Mouse (Mus musculus) midbrain, embryonic 14.5 days (tissue): ENCODE data around the gene Ptpre. TPM values are rescaled to one million over a fixed set of nuclear protein-coding genes. Genes with fewer than 3 reads are reported as not detected.

Source experiments
- ATAC-seq: fragments of 200-750 bp; cut with Nextera tagmentation; 2 replicates; pipeline ENCODE4 v1.8.0; 2017; ENCODE audit warnings: moderate number of reproducible peaks, moderate library complexity; ENCODE audit not compliant: low FRiP score, low TSS enrichment
- DNase-seq: peaks from one replicate; pipeline ENCODE4 v3.0.0-alpha.2; 2015
- H3K27ac ChIP-seq: fragments of 300-500 bp; sonication (generic); replicated peaks from 2 replicates; pipeline ENCODE4 v1.5.1; 2014; ENCODE audit warnings: mild to moderate bottlenecking, low read depth, low read length, moderate library complexity
- H3K27me3 ChIP-seq: fragments of 300-500 bp; sonication (generic); 2 replicates; pipeline ENCODE4 v1.6.1; 2014; ENCODE audit warnings: low read length, control low read depth, mixed read lengths; ENCODE audit not compliant: control insufficient read depth, insufficient read depth
- H3K36me3 ChIP-seq: fragments of 300-500 bp; sonication (generic); 2 replicates; pipeline ENCODE4 v1.6.1; 2014; ENCODE audit warnings: low read length, control low read depth; ENCODE audit not compliant: control insufficient read depth, insufficient read depth
- H3K4me1 ChIP-seq: fragments of 300-500 bp; sonication (generic); 2 replicates; pipeline ENCODE4 v1.6.1; 2014; ENCODE audit warnings: mild to moderate bottlenecking, antibody characterized with exemption, low read length, control low read depth; ENCODE audit not compliant: control insufficient read depth, insufficient read depth
- H3K4me2 ChIP-seq: fragments of 300-500 bp; sonication (generic); 2 replicates; pipeline ENCODE4 v1.6.1; 2014; ENCODE audit warnings: mild to moderate bottlenecking, low read length, moderate library complexity
- H3K4me3 ChIP-seq: fragments of 300-500 bp; sonication (generic); replicated peaks from 2 replicates; pipeline ENCODE4 v1.5.1; 2014; ENCODE audit warnings: low read depth, low read length
- H3K9ac ChIP-seq: fragments of 300-500 bp; sonication (generic); replicated peaks from 2 replicates; pipeline ENCODE4 v1.6.1; 2014; ENCODE audit warnings: mild to moderate bottlenecking, low read length, moderate library complexity
- H3K9me3 ChIP-seq: fragments of 300-500 bp; sonication (generic); 2 replicates; pipeline ENCODE4 v1.6.1; 2016; ENCODE audit warnings: low read length, control low read depth, mixed read lengths; ENCODE audit not compliant: control insufficient read depth
- WGBS: fragments of 180-500 bp; shearing (Covaris S2); extraction: QIAGEN DNeasy Blood & Tissue Kit; methylation state at CpG from one replicate; pipeline ENCODE4 v1.1.7; 2014; 5-methylcytosine and 5-hydroxymethylcytosine counted together
- polyA plus RNA-seq: library from polyadenylated mRNA; unstranded; fragments of >200 nt; fragmentation: Nextera tagmentation; extraction: Ambion mirVana; gene quantifications from 2 replicates; pipeline ENCODE4 v1.2.1, GENCODE M21; 2014

Gene Ptpre
- polyA plus RNA-seq, 1 experiment from 2014 or later: 5.0 TPM

- no peak for ATAC-seq
- no peak for DNase-seq
- Histone ChIP-seq H3K36me3 (no peaks in the 10 kb centered on the region), H3K4me3 (no peak overlapping the region), H3K9ac (no peak overlapping the region), H3K4me2 (no peak overlapping the region), H3K9me3 (no peaks in the 10 kb centered on the region), H3K4me1 (no peaks in the 10 kb centered on the region), H3K27me3 (no peaks in the 10 kb centered on the region), H3K27ac (no peak overlapping the region)
- 93% methylated on average over 6 of the region's 6 CpGs for WGBS
Measured at GRCm38 (mm10) chr7:135602265-135602664, 65.0 kb downstream of the Ptpre start.

- 52% methylated on average over 5 of the region's 5 CpGs for WGBS
- DNase-seq: no peak
- Histone ChIP-seq H3K27ac (no peak overlapping the region), H3K4me3 (no peak overlapping the region), H3K4me2 (no peak overlapping the region), H3K36me3 (no peaks in the 10 kb centered on the region), H3K9me3 (no peaks in the 10 kb centered on the region), H3K4me1 (no peaks in the 10 kb centered on the region), H3K27me3 (no peaks in the 10 kb centered on the region), H3K9ac (no peak overlapping the region)
- no peak for ATAC-seq
Measured at GRCm38 (mm10) chr7:135602881-135603523, 65.7 kb downstream of the Ptpre start.

GRCm38 (mm10) chr7:135605002-135605803 lies 67.9 kb downstream of the Ptpre start:
- no peak overlapping the region for H3K4me2 ChIP-seq
- no peak overlapping the region for H3K4me3 ChIP-seq
- H3K27me3 ChIP-seq: no peaks in the 10 kb centered on the region
- WGBS: 65% methylated on average over 15 of the region's 15 CpGs
- DNase-seq: no peak
- H3K9ac ChIP-seq: no peak overlapping the region
- no peaks in the 10 kb centered on the region for H3K9me3 ChIP-seq
- no peaks in the 10 kb centered on the region for H3K36me3 ChIP-seq
- H3K27ac ChIP-seq: no peak overlapping the region
- peaks cover 10% of the 10 kb centered on the region; the same call in 1 of the 2 replicates for H3K4me1 ChIP-seq
- ATAC-seq: no peak

- Histone ChIP-seq H3K36me3 (no peaks in the 10 kb centered on the region), H3K27me3 (no peaks in the 10 kb centered on the region), H3K4me2 (no peak overlapping the region), H3K9me3 (no peaks in the 10 kb centered on the region), H3K4me3 (no peak overlapping the region), H3K9ac (no peak overlapping the region), H3K27ac (no peak overlapping the region), H3K4me1 (peaks cover 10% of the 10 kb centered on the region; the same call in 1 of the 2 replicates)
- no peak for DNase-seq
- whole genome bisulfite sequencing: 78% methylated on average over 6 of the region's 6 CpGs
- ATAC-seq: no peak
Measured at GRCm38 (mm10) chr7:135605804-135606072, 68.5 kb downstream of the Ptpre start.

- no peak overlapping the region for H3K4me2 ChIP-seq
- H3K4me3 ChIP-seq: no peak overlapping the region
- 90% methylated on average over 4 of the region's 4 CpGs for WGBS
- no peaks in the 10 kb centered on the region for H3K9me3 ChIP-seq
- no peaks in the 10 kb centered on the region for H3K27me3 ChIP-seq
- no peak overlapping the region for H3K27ac ChIP-seq
- no peak overlapping the region for H3K9ac ChIP-seq
- H3K4me1 ChIP-seq: peaks cover 10% of the 10 kb centered on the region; the same call in 1 of the 2 replicates
- no peaks in the 10 kb centered on the region for H3K36me3 ChIP-seq
- DNase-seq (no peak), ATAC-seq (no peak)
Measured at GRCm38 (mm10) chr7:135608208-135608607, 70.9 kb downstream of the Ptpre start.

GRCm38 (mm10) chr7:135609028-135609427 lies 71.7 kb downstream of the Ptpre start:
- WGBS: 59% methylated on average over 3 of the region's 3 CpGs
- H3K36me3 ChIP-seq: no peaks in the 10 kb centered on the region
- H3K27me3 ChIP-seq: no peaks in the 10 kb centered on the region
- no peak overlapping the region for H3K9ac ChIP-seq
- H3K4me2 ChIP-seq: no peak overlapping the region
- H3K4me3 ChIP-seq: no peak overlapping the region
- ATAC-seq (no peak), DNase-seq (no peak)
- H3K27ac ChIP-seq: no peak overlapping the region
- peaks cover 10% of the 10 kb centered on the region; the same call in 1 of the 2 replicates for H3K4me1 ChIP-seq
- no peaks in the 10 kb centered on the region for H3K9me3 ChIP-seq

- Histone ChIP-seq H3K9me3 (no peaks in the 10 kb centered on the region), H3K4me2 (no peak overlapping the region), H3K36me3 (no peaks in the 10 kb centered on the region), H3K27me3 (no peaks in the 10 kb centered on the region), H3K4me1 (peaks cover 10% of the 10 kb centered on the region; the same call in 1 of the 2 replicates), H3K27ac (peak overlapping the region; percentile 20; the same call in 1 of the 2 replicates), H3K4me3 (no peak overlapping the region), H3K9ac (no peak overlapping the region)
- WGBS: 63% methylated on average over 7 of the region's 7 CpGs
- ATAC-seq (no peak), DNase-seq (peak; percentile 53)
Measured at GRCm38 (mm10) chr7:135609655-135610054, 72.4 kb downstream of the Ptpre start.

- peaks cover 10% of the 10 kb centered on the region; the same call in 1 of the 2 replicates for H3K4me1 ChIP-seq
- DNase-seq: no peak
- H3K27ac ChIP-seq: no peak overlapping the region
- 46% methylated on average over 16 of the region's 16 CpGs for WGBS
- no peak for ATAC-seq
- no peaks in the 10 kb centered on the region for H3K9me3 ChIP-seq
- H3K9ac ChIP-seq: no peak overlapping the region
- H3K27me3 ChIP-seq: no peaks in the 10 kb centered on the region
- no peaks in the 10 kb centered on the region for H3K36me3 ChIP-seq
- H3K4me3 ChIP-seq: no peak overlapping the region
- H3K4me2 ChIP-seq: no peak overlapping the region
Measured at GRCm38 (mm10) chr7:135612276-135612675, 75.0 kb downstream of the Ptpre start.

GRCm38 (mm10) chr7:135612801-135613200 lies 75.5 kb downstream of the Ptpre start:
- H3K9me3 ChIP-seq: no peaks in the 10 kb centered on the region
- H3K4me2 ChIP-seq: no peak overlapping the region
- no peak for DNase-seq
- H3K36me3 ChIP-seq: no peaks in the 10 kb centered on the region
- no peak for ATAC-seq
- WGBS: 75% methylated on average over 7 of the region's 7 CpGs
- H3K4me3 ChIP-seq: no peak overlapping the region
- no peak overlapping the region for H3K27ac ChIP-seq
- no peaks in the 10 kb centered on the region for H3K27me3 ChIP-seq
- no peak overlapping the region for H3K9ac ChIP-seq
- H3K4me1 ChIP-seq: peaks cover 10% of the 10 kb centered on the region; the same call in 1 of the 2 replicates
